Mouse (Mus musculus) heart, postnatal 0 days (tissue): ENCODE data around the gene Gm20503. TPM values are rescaled to one million over a fixed set of nuclear protein-coding genes. Genes with fewer than 3 reads are reported as not detected.

Experiments
- ATAC-seq: fragments of 200-750 bp; cut with Nextera tagmentation; 2 replicates; pipeline ENCODE4 v1.8.0; 2017; ENCODE audit warnings: low read depth, moderate number of reproducible peaks, moderate library complexity; ENCODE audit not compliant: insufficient read depth
- DNase-seq: peaks from one replicate; pipeline ENCODE4 v3.0.0-alpha.2; 2016; ENCODE audit warnings: low spot score
- H3K27ac ChIP-seq: fragments of 300-500 bp; sonication (generic); 2 replicates; pipeline ENCODE4 v1.5.1; 2014; ENCODE audit warnings: low read depth, mild to moderate bottlenecking
- H3K27me3 ChIP-seq: fragments of 300-500 bp; sonication (generic); 2 replicates; pipeline ENCODE4 v1.6.1; 2014; ENCODE audit warnings: low read length, mixed read lengths; ENCODE audit not compliant: control insufficient read depth, insufficient read depth
- H3K36me3 ChIP-seq: fragments of 300-500 bp; sonication (generic); replicated peaks from 2 replicates; pipeline ENCODE4 v1.6.1; 2014; ENCODE audit warnings: low read length, mixed read lengths; ENCODE audit not compliant: control insufficient read depth, insufficient read depth
- H3K4me1 ChIP-seq: fragments of 300-500 bp; sonication (generic); 2 replicates; pipeline ENCODE4 v1.6.1; 2014; ENCODE audit warnings: antibody characterized with exemption; ENCODE audit not compliant: control insufficient read depth, insufficient read depth
- H3K4me2 ChIP-seq: fragments of 300-500 bp; sonication (generic); 2 replicates; pipeline ENCODE4 v1.6.1; 2014; ENCODE audit warnings: low read depth, mild to moderate bottlenecking, low read length, moderate library complexity
- H3K4me3 ChIP-seq: fragments of 300-500 bp; sonication (generic); 2 replicates; pipeline ENCODE4 v1.5.1; 2014; ENCODE audit warnings: low read depth, low read length
- H3K9ac ChIP-seq: fragments of 300-500 bp; sonication (generic); replicated peaks from 2 replicates; pipeline ENCODE4 v1.6.1; 2014; ENCODE audit warnings: low read depth, low read length, mixed read lengths
- H3K9me3 ChIP-seq: fragments of 300-500 bp; sonication (generic); replicated peaks from 2 replicates; pipeline ENCODE4 v1.6.1; 2016; ENCODE audit warnings: low read length; ENCODE audit not compliant: control insufficient read depth
- CTCF ChIP-seq: IDR thresholded peaks from 2 replicates; pipeline ENCODE4 v1.5.1; 2016; ENCODE audit warnings: antibody characterized with exemption, control low read depth, low read depth
- EP300 ChIP-seq: IDR thresholded peaks from 2 replicates; pipeline ENCODE4 v1.6.1; 2016; ENCODE audit warnings: antibody characterized with exemption, low read depth
- WGBS: fragments of 180-500 bp; shearing (Covaris S2); extraction: QIAGEN DNeasy Blood & Tissue Kit; methylation state at CpG from one replicate; pipeline ENCODE4 v1.1.7; 2014; 5-methylcytosine and 5-hydroxymethylcytosine counted together
- polyA plus RNA-seq: library from polyadenylated mRNA; unstranded; fragments of >200 nt; fragmentation: Nextera tagmentation; extraction: Ambion mirVana; gene quantifications from 2 replicates; pipeline ENCODE4 v1.2.1, GENCODE M21; 2015
- total RNA-seq: library from RNA; depleted of rRNA; stranded (reverse); fragments of >200 nt; gene quantifications from 2 replicates; pipeline ENCODE4 v1.2.3, GENCODE M21; 2014; ENCODE audit warnings: low replicate concordance; rRNA removed

Gm20503 gene
- total and polyA plus RNA-seq, 2 experiments from 2014 or later = 19.8 TPM; not detected in 1

- TF ChIP-seq CTCF (no peak), EP300 (no peak)
- Histone ChIP-seq H3K27ac (no peak overlapping the region), H3K4me3 (no peak overlapping the region), H3K9me3 (no peaks in the 10 kb centered on the region), H3K36me3 (no peaks in the 10 kb centered on the region), H3K27me3 (no peaks in the 10 kb centered on the region), H3K4me1 (no peaks in the 10 kb centered on the region), H3K9ac (no peak overlapping the region), H3K4me2 (no peak overlapping the region)
- DNase-seq (no peak), ATAC-seq (no peak)
- 79% methylated on average over 1 of the region's 1 CpGs for WGBS
Measured at GRCm38 (mm10) chr4:59051081-59051480, 48.1 kb downstream of the Gm20503 start.

GRCm38 (mm10) chr4:59057929-59058328, 54.9 kb downstream of the Gm20503 start:
- no peak overlapping the region for H3K4me3 ChIP-seq
- no peak for DNase-seq
- ATAC-seq = no peak
- no peaks in the 10 kb centered on the region for H3K9me3 ChIP-seq
- H3K27ac ChIP-seq = no peak overlapping the region
- 80% methylated on average over 3 of the region's 3 CpGs for WGBS
- H3K27me3 ChIP-seq = no peaks in the 10 kb centered on the region
- no peaks in the 10 kb centered on the region for H3K36me3 ChIP-seq
- no peak overlapping the region for H3K9ac ChIP-seq
- TF ChIP-seq CTCF (no peak), EP300 (no peak)
- H3K4me1 ChIP-seq = no peaks in the 10 kb centered on the region
- H3K4me2 ChIP-seq = no peak overlapping the region

- H3K36me3 ChIP-seq = no peaks in the 10 kb centered on the region
- no peak for DNase-seq
- 77% methylated on average over 12 of the region's 12 CpGs for WGBS
- H3K4me1 ChIP-seq = no peaks in the 10 kb centered on the region
- H3K27me3 ChIP-seq = no peaks in the 10 kb centered on the region
- H3K27ac ChIP-seq = no peak overlapping the region
- no peaks in the 10 kb centered on the region for H3K9me3 ChIP-seq
- ATAC-seq = no peak
- no peak overlapping the region for H3K4me3 ChIP-seq
- TF ChIP-seq CTCF (no peak), EP300 (no peak)
- H3K4me2 ChIP-seq = no peak overlapping the region
- no peak overlapping the region for H3K9ac ChIP-seq
Measured at GRCm38 (mm10) chr4:59062526-59062925, 59.5 kb downstream of the Gm20503 start.

- Histone ChIP-seq H3K9ac (no peak overlapping the region), H3K36me3 (no peaks in the 10 kb centered on the region), H3K4me1 (no peaks in the 10 kb centered on the region), H3K27me3 (no peaks in the 10 kb centered on the region), H3K4me2 (no peak overlapping the region), H3K9me3 (no peaks in the 10 kb centered on the region), H3K27ac (no peak overlapping the region), H3K4me3 (no peak overlapping the region)
- TF ChIP-seq EP300 = no peak
- TF ChIP-seq CTCF = no peak
- ATAC-seq (no peak), DNase-seq (no peak)
- WGBS = 46% methylated on average over 3 of the region's 3 CpGs
Measured at GRCm38 (mm10) chr4:59069276-59069675, 66.3 kb downstream of the Gm20503 start.

- no peak for TF ChIP-seq EP300
- ATAC-seq = no peak
Measured at GRCm38 (mm10) chr4:59083430-59083829, 80.4 kb downstream of the Gm20503 start.

GRCm38 (mm10) chr4:59089391-59089790, 86.4 kb downstream of the Gm20503 start:
- Histone ChIP-seq H3K4me3 (no peak overlapping the region), H3K36me3 (no peaks in the 10 kb centered on the region), H3K4me1 (peaks cover 14% of the 10 kb centered on the region; the same call in 1 of the 2 replicates), H3K4me2 (no peak overlapping the region), H3K9ac (no peak overlapping the region), H3K27me3 (no peaks in the 10 kb centered on the region), H3K9me3 (no peaks in the 10 kb centered on the region), H3K27ac (no peak overlapping the region)
- ATAC-seq (no peak), DNase-seq (peak; percentile 9)
- WGBS = 11% methylated on average over 1 of the region's 1 CpGs
- TF ChIP-seq EP300 (no peak), CTCF (no peak)

More at GRCm38 (mm10) chr4:59083430-59083829, 80.4 kb downstream of the Gm20503 start:
- H3K27ac ChIP-seq = no peak overlapping the region
- 76% methylated on average over 2 of the region's 2 CpGs for WGBS
- no peak for DNase-seq
- no peaks in the 10 kb centered on the region for H3K36me3 ChIP-seq
- H3K4me3 ChIP-seq = no peak overlapping the region
- no peaks in the 10 kb centered on the region for H3K27me3 ChIP-seq
- H3K4me2 ChIP-seq = no peak overlapping the region
- H3K4me1 ChIP-seq = no peaks in the 10 kb centered on the region
- H3K9ac ChIP-seq = no peak overlapping the region
- H3K9me3 ChIP-seq = no peaks in the 10 kb centered on the region

Other genes starting within 250 kb of the Gm20503 start
- gene Olfr267, start 215.5 kb upstream of the Gm20503 start, total RNA-seq = not detected in 2 replicates
- gene Olfr267, start 215.5 kb upstream of the Gm20503 start, polyA plus RNA-seq = 0.04 TPM in 1 of 2 replicates, not detected in the other
- gene Ecpas, start 90.5 kb upstream of the Gm20503 start, total RNA-seq = 38.0 and 62.9 TPM in 2 replicates
- gene Ecpas, start 90.5 kb upstream of the Gm20503 start, polyA plus RNA-seq = 21.5 and 26.7 TPM in 2 replicates
- gene Zkscan16, start 59.6 kb upstream of the Gm20503 start, total RNA-seq = not detected in 2 replicates
- 0.05 TPM in 1 of 2 replicates, not detected in the other for gene Zkscan16, start 59.6 kb upstream of the Gm20503 start, polyA plus RNA-seq
- 6.5 and 8.6 TPM in 2 replicates for gene Ptgr1, start 16.1 kb upstream of the Gm20503 start, total RNA-seq
- 6.9 and 8.1 TPM in 2 replicates for gene Ptgr1, start 16.1 kb upstream of the Gm20503 start, polyA plus RNA-seq
- gene Dnajc25, start 8.1 kb upstream of the Gm20503 start, total RNA-seq = 5.1 and 5.3 TPM in 2 replicates
- gene Dnajc25, start 8.1 kb upstream of the Gm20503 start, polyA plus RNA-seq = 12.4 and 14.4 TPM in 2 replicates
- 16.7 and 34.2 TPM in 2 replicates for gene Gng10, start 31.9 kb downstream of the Gm20503 start, total RNA-seq
- 38.4 and 41.3 TPM in 2 replicates for gene Gng10, start 31.9 kb downstream of the Gm20503 start, polyA plus RNA-seq
- not detected in 2 replicates for gene AI481877, start 135.8 kb downstream of the Gm20503 start, total RNA-seq
- not detected in 2 replicates for gene AI481877, start 135.8 kb downstream of the Gm20503 start, polyA plus RNA-seq
- 19.2 and 35.3 TPM in 2 replicates for gene Ugcg, start 186.0 kb downstream of the Gm20503 start, total RNA-seq
- gene Ugcg, start 186.0 kb downstream of the Gm20503 start, polyA plus RNA-seq = 6.2 TPM in 2 replicates